Mouse (Mus musculus): ENCODE measurements around the gene Micu1. TPM values are rescaled to one million over a fixed set of nuclear protein-coding genes. Genes with fewer than 3 reads are reported as not detected.

Gene Micu1
- polyA plus RNA-seq, 1 experiment from 2014 or later = 65.0 TPM

GRCm38 (mm10) chr10:59795902-59796301, 93.6 kb downstream of the Micu1 start:
- no peaks in the 10 kb centered on the region for H3K27me3 ChIP-seq (ENCODE audit: control insufficient read depth, insufficient read depth, low read length)
- 49% methylated on average over 4 of the region's 4 CpGs for WGBS
- no peak overlapping the region for H3K27ac ChIP-seq (ENCODE audit: low read depth, low read length)
- no peak overlapping the region for H3K4me2 ChIP-seq (ENCODE audit: low read depth, low read length, severe bottlenecking)
- peak; percentile 42 for DNase-seq (ENCODE audit: low spot score)
- no peaks in the 10 kb centered on the region for H3K36me3 ChIP-seq (ENCODE audit: control insufficient read depth, insufficient read depth, low read length)
- no peak overlapping the region for H3K9ac ChIP-seq (ENCODE audit: low read length)
- H3K4me3 ChIP-seq (ENCODE audit: low read depth, low read length) = no peak overlapping the region
- no peak for ATAC-seq (replicated peaks; ENCODE audit: low FRiP score)
- no peaks in the 10 kb centered on the region for H3K4me1 ChIP-seq (replicated peaks; ENCODE audit: control insufficient read depth, insufficient read depth, low read length)
- no peaks in the 10 kb centered on the region for H3K9me3 ChIP-seq (ENCODE audit: control insufficient read depth, low read length)

DNA sequence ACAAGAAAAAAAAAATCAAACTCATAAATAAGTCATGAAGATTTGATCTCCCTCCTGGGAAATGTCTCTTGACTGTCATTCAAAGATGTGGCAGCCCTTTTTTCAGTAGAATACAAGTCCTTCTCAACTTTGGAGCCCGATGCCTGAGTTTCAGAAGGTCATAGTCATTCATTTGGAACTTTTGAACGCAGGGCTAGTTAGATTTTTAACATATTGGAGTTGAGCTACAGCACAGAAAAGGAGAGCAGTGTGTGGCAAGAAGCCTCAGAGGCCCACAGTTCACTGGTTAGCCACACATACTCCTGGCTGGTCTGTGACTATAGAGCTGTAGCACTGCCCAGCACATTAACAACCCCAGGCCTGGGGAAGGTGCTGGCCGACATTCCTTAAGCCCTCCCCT, 96.1 kb downstream of the Micu1 start:
- Histone ChIP-seq H3K9ac (ENCODE audit: low read length) (no peak overlapping the region), H3K4me2 (ENCODE audit: low read depth, low read length, severe bottlenecking) (no peak overlapping the region), H3K9me3 (ENCODE audit: control insufficient read depth, low read length) (no peaks in the 10 kb centered on the region), H3K4me3 (ENCODE audit: low read depth, low read length) (no peak overlapping the region), H3K27ac (ENCODE audit: low read depth, low read length) (no peak overlapping the region), H3K27me3 (ENCODE audit: control insufficient read depth, insufficient read depth, low read length) (no peaks in the 10 kb centered on the region), H3K36me3 (ENCODE audit: control insufficient read depth, insufficient read depth, low read length) (no peaks in the 10 kb centered on the region), H3K4me1 (replicated peaks; ENCODE audit: control insufficient read depth, insufficient read depth, low read length) (no peaks in the 10 kb centered on the region)
- WGBS = 86% methylated on average over 3 of the region's 3 CpGs
- DNase-seq (ENCODE audit: low spot score) (peak; percentile 34), ATAC-seq (replicated peaks; ENCODE audit: low FRiP score) (no peak)

DNA sequence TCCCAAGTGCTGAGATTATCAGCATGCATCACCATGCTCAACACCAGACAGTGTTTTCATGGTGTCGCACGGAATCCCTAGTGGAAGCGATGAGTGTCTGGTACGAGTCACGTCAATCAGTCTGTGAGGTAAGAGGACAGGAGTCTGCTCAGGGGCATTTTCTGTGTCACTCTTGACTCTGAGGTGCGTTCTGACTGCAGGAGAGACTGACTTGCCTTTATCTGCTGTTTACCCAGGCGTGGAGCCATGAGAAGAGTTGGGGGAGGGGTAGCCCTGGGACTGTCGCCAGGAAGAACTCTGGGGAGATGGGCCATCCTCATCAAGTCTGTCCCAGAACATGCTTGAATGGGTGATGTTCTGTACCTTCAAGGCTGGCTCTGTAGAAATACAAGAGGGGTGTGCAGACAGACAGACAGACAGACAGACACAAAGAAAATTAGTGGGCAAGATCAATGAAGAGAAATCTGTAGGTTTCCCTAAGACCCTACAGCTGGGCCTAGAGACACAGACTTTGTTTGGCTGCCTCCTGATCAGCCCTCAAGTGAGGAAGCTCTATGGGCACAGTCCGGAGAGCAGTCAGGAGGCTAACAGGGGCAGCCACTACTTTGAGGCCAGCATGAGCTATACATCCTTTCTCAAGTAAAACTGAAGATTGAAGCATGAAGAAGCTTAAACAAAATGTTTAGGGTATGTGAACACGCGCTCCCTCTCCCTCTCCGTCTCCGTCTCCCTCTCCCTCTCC, 97.2 kb downstream of the Micu1 start:
- H3K4me1 ChIP-seq (replicated peaks; ENCODE audit: control insufficient read depth, insufficient read depth, low read length) = no peaks in the 10 kb centered on the region
- no peaks in the 10 kb centered on the region for H3K9me3 ChIP-seq (ENCODE audit: control insufficient read depth, low read length)
- H3K9ac ChIP-seq (ENCODE audit: low read length) = no peak overlapping the region
- no peaks in the 10 kb centered on the region for H3K27me3 ChIP-seq (ENCODE audit: control insufficient read depth, insufficient read depth, low read length)
- no peak overlapping the region for H3K4me2 ChIP-seq (ENCODE audit: low read depth, low read length, severe bottlenecking)
- no peak overlapping the region for H3K4me3 ChIP-seq (ENCODE audit: low read depth, low read length)
- no peak overlapping the region for H3K27ac ChIP-seq (ENCODE audit: low read depth, low read length)
- WGBS = 68% methylated on average over 13 of the region's 13 CpGs
- no peaks in the 10 kb centered on the region for H3K36me3 ChIP-seq (ENCODE audit: control insufficient read depth, insufficient read depth, low read length)
- peak; percentile 43 for DNase-seq (ENCODE audit: low spot score)
- ATAC-seq (replicated peaks; ENCODE audit: low FRiP score) = no peak

- Histone ChIP-seq H3K4me2 (ENCODE audit: low read depth, low read length, severe bottlenecking) (no peak overlapping the region), H3K4me1 (replicated peaks; ENCODE audit: control insufficient read depth, insufficient read depth, low read length) (no peaks in the 10 kb centered on the region), H3K27me3 (ENCODE audit: control insufficient read depth, insufficient read depth, low read length) (no peaks in the 10 kb centered on the region), H3K27ac (ENCODE audit: low read depth, low read length) (no peak overlapping the region), H3K4me3 (ENCODE audit: low read depth, low read length) (no peak overlapping the region), H3K9ac (ENCODE audit: low read length) (no peak overlapping the region), H3K9me3 (ENCODE audit: control insufficient read depth, low read length) (no peaks in the 10 kb centered on the region), H3K36me3 (ENCODE audit: control insufficient read depth, insufficient read depth, low read length) (no peaks in the 10 kb centered on the region)
- DNase-seq (ENCODE audit: low spot score) (peak; percentile 30), ATAC-seq (replicated peaks; ENCODE audit: low FRiP score) (no peak)
- WGBS = 37% methylated on average over 10 of the region's 10 CpGs
Observed at GRCm38 (mm10) chr10:59800159-59800558, 97.9 kb downstream of the Micu1 start.

GRCm38 (mm10) chr10:59800826-59801501, 98.7 kb downstream of the Micu1 start:
- Histone ChIP-seq H3K27ac (ENCODE audit: low read depth, low read length) (no peak overlapping the region), H3K36me3 (ENCODE audit: control insufficient read depth, insufficient read depth, low read length) (no peaks in the 10 kb centered on the region), H3K4me3 (ENCODE audit: low read depth, low read length) (no peak overlapping the region), H3K9me3 (ENCODE audit: control insufficient read depth, low read length) (no peaks in the 10 kb centered on the region), H3K27me3 (ENCODE audit: control insufficient read depth, insufficient read depth, low read length) (no peaks in the 10 kb centered on the region), H3K4me2 (ENCODE audit: low read depth, low read length, severe bottlenecking) (no peak overlapping the region), H3K4me1 (replicated peaks; ENCODE audit: control insufficient read depth, insufficient read depth, low read length) (no peaks in the 10 kb centered on the region), H3K9ac (ENCODE audit: low read length) (no peak overlapping the region)
- DNase-seq (ENCODE audit: low spot score) (no peak), ATAC-seq (replicated peaks; ENCODE audit: low FRiP score) (no peak)
- WGBS = 94% methylated on average over 12 of the region's 12 CpGs

DNA sequence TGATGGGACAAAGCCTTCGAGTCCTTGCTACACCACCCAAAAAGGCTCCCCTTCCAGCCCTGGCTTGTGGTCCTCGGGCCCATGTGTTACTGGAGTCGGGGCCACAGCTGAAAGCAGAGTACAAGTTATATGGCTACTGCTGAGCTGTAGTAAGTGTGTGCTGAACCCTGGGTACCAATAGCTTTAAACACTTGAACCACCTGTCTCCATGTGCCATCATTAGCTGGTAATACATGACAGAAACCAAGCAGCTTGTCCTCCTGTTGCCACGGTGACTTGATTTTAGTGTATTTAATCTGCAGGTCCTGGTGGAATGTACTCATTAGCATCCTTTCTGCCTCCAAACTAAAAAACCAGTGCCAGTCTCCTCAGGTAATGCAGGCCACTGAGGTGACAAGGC, 106.4 kb downstream of the Micu1 start:
- no peaks in the 10 kb centered on the region for H3K4me1 ChIP-seq (replicated peaks; ENCODE audit: control insufficient read depth, insufficient read depth, low read length)
- H3K9ac ChIP-seq (ENCODE audit: low read length) = no peak overlapping the region
- H3K4me2 ChIP-seq (ENCODE audit: low read depth, low read length, severe bottlenecking) = no peak overlapping the region
- H3K27ac ChIP-seq (ENCODE audit: low read depth, low read length) = no peak overlapping the region
- no peak for ATAC-seq (replicated peaks; ENCODE audit: low FRiP score)
- H3K36me3 ChIP-seq (ENCODE audit: control insufficient read depth, insufficient read depth, low read length) = no peaks in the 10 kb centered on the region
- H3K4me3 ChIP-seq (ENCODE audit: low read depth, low read length) = no peak overlapping the region
- DNase-seq (ENCODE audit: low spot score) = no peak
- WGBS = 89% methylated on average over 4 of the region's 4 CpGs
- H3K9me3 ChIP-seq (ENCODE audit: control insufficient read depth, low read length) = no peaks in the 10 kb centered on the region
- no peaks in the 10 kb centered on the region for H3K27me3 ChIP-seq (ENCODE audit: control insufficient read depth, insufficient read depth, low read length)

DNA sequence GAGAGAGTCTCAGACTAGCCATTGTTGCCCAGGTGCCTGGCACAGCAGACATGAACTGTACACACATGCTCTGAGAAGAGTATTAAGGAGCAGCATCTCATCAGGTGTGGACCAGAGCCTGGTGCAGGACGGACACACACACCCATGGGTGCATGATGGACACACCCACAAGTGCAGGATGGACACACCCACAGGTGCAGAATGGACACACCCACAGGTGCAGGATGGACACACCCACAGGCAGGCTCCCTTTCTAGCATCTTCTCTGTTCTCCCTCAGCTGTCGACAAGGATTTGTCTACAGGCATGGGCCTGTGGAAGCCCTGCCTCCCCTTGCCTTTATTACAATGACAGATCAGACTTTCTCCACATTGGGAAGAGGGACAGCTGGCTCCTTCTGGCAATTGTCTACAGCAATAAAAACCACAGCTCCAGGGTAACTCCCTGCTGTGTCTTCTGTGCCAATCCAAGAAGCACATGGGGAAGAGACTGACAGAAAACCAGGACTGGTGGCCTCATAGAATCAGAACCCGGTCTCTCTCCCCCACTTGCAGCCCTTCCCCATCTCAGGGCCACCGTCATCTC, 107.8 kb downstream of the Micu1 start:
- Histone ChIP-seq H3K27ac (ENCODE audit: low read depth, low read length) (no peak overlapping the region), H3K36me3 (ENCODE audit: control insufficient read depth, insufficient read depth, low read length) (no peaks in the 10 kb centered on the region), H3K4me1 (replicated peaks; ENCODE audit: control insufficient read depth, insufficient read depth, low read length) (no peaks in the 10 kb centered on the region), H3K9ac (ENCODE audit: low read length) (no peak overlapping the region), H3K4me2 (ENCODE audit: low read depth, low read length, severe bottlenecking) (no peak overlapping the region), H3K9me3 (ENCODE audit: control insufficient read depth, low read length) (no peaks in the 10 kb centered on the region), H3K4me3 (ENCODE audit: low read depth, low read length) (no peak overlapping the region), H3K27me3 (ENCODE audit: control insufficient read depth, insufficient read depth, low read length) (no peaks in the 10 kb centered on the region)
- no peak for ATAC-seq (replicated peaks; ENCODE audit: low FRiP score)
- 83% methylated on average over 4 of the region's 4 CpGs for WGBS
- no peak for DNase-seq (ENCODE audit: low spot score)

- ATAC-seq (replicated peaks; ENCODE audit: low FRiP score) = peak; percentile 21; the same call in 1 of the 2 replicates
- DNase-seq (ENCODE audit: low spot score) = peak; percentile 63
- Histone ChIP-seq H3K27ac (ENCODE audit: low read depth, low read length) (no peak overlapping the region; the same call in 1 of the 2 replicates), H3K4me2 (ENCODE audit: low read depth, low read length, severe bottlenecking) (no peak overlapping the region), H3K36me3 (ENCODE audit: control insufficient read depth, insufficient read depth, low read length) (no peaks in the 10 kb centered on the region), H3K9me3 (ENCODE audit: control insufficient read depth, low read length) (no peaks in the 10 kb centered on the region), H3K4me1 (replicated peaks; ENCODE audit: control insufficient read depth, insufficient read depth, low read length) (no peaks in the 10 kb centered on the region), H3K4me3 (ENCODE audit: low read depth, low read length) (no peak overlapping the region), H3K27me3 (ENCODE audit: control insufficient read depth, insufficient read depth, low read length) (no peaks in the 10 kb centered on the region), H3K9ac (ENCODE audit: low read length) (no peak overlapping the region)
- WGBS = 30% methylated on average over 13 of the region's 13 CpGs
Observed at GRCm38 (mm10) chr10:59812939-59813338, 110.7 kb downstream of the Micu1 start.

All from forebrain, embryonic 11.5 days (tissue).